8 mouse cellular contexts compared by ENCODE assay signal in genomic region chr17:69157101-69157808, GRCm38 (mm10).
DNase-seq lines count a peak whose midpoint lies in the region; ATAC-seq and TF ChIP-seq lines count a peak whose summit lies in the region.

No protein-coding gene starts in this region.

- peak overlapping the region; percentile 84 for H3K9ac ChIP-seq in forebrain, embryonic 12.5 days
- H3K9ac ChIP-seq in hindbrain, embryonic 15.5 days: peak overlapping the region; percentile 97
- H3K9ac ChIP-seq in liver, embryonic 11.5 days (ENCODE audit: low read depth, low read length): peak overlapping the region; percentile 63
- peak overlapping the region; percentile 90 for H3K9ac ChIP-seq in neural tube, embryonic 15.5 days (replicated peaks)

- peaks cover 10% of the 10 kb centered on the region for H3K4me1 ChIP-seq in forebrain, embryonic 12.5 days
- peaks cover 9% of the 10 kb centered on the region; the same call in 1 of the 2 replicates for H3K4me1 ChIP-seq in hindbrain, embryonic 15.5 days (replicated peaks)
- H3K4me1 ChIP-seq in liver, embryonic 11.5 days (replicated peaks; ENCODE audit: control insufficient read depth, insufficient read depth, low read length): no peaks in the 10 kb centered on the region
- peaks cover 22% of the 10 kb centered on the region for H3K4me1 ChIP-seq in neural tube, embryonic 15.5 days

- ATAC-seq in forebrain, embryonic 12.5 days (ENCODE audit: low FRiP score): peak; percentile 74
- peak; percentile 68 for ATAC-seq in hindbrain, embryonic 15.5 days (ENCODE audit: low FRiP score, low read depth)
- peak; percentile 49 for ATAC-seq in liver, embryonic 11.5 days (replicated peaks; ENCODE audit: low FRiP score)
- ATAC-seq in neural tube, embryonic 15.5 days (ENCODE audit: low FRiP score): peak; percentile 69

- peak overlapping the region; percentile 82 for H3K4me2 ChIP-seq in forebrain, embryonic 12.5 days
- peak overlapping the region; percentile 92 for H3K4me2 ChIP-seq in hindbrain, embryonic 15.5 days
- peak overlapping the region; percentile 71 for H3K4me2 ChIP-seq in liver, embryonic 11.5 days
- peak overlapping the region; percentile 90 for H3K4me2 ChIP-seq in neural tube, embryonic 15.5 days

- peak; percentile 32 to 37 for DNase-seq in left cerebral cortex, adult 2 months (ENCODE audit: extremely low spot score in 1 of 2, low spot score in 2 of 2)
- DNase-seq in left cerebral cortex, adult 11 months (ENCODE audit: low spot score): no peak
- peak; percentile 63 for DNase-seq in brain, embryonic 14.5 days (ENCODE audit: low read depth)
- peak; percentile 35 for DNase-seq in liver, embryonic 11.5 days (ENCODE audit: low spot score)
- DNase-seq in spleen, postnatal 36 days (ENCODE audit: low spot score in 2 of 2): no peak

- under 1% methylated on average over 54 of the region's 66 CpGs for WGBS in forebrain, embryonic 12.5 days
- under 1% methylated on average over 64 of the region's 66 CpGs for WGBS in hindbrain, embryonic 15.5 days
- under 1% methylated on average over 64 of the region's 66 CpGs for WGBS in liver, embryonic 11.5 days
- under 1% methylated on average over 65 of the region's 66 CpGs for WGBS in neural tube, embryonic 15.5 days

- no peaks in the 10 kb centered on the region for H3K9me3 ChIP-seq in forebrain, embryonic 12.5 days
- H3K9me3 ChIP-seq in hindbrain, embryonic 15.5 days: no peaks in the 10 kb centered on the region
- H3K9me3 ChIP-seq in liver, embryonic 11.5 days (ENCODE audit: control insufficient read depth, low read length): no peaks in the 10 kb centered on the region
- no peaks in the 10 kb centered on the region for H3K9me3 ChIP-seq in neural tube, embryonic 15.5 days (replicated peaks)

- no peaks in the 10 kb centered on the region for H3K27me3 ChIP-seq in forebrain, embryonic 12.5 days
- no peaks in the 10 kb centered on the region for H3K27me3 ChIP-seq in hindbrain, embryonic 15.5 days
- H3K27me3 ChIP-seq in liver, embryonic 11.5 days (replicated peaks; ENCODE audit: control insufficient read depth, insufficient read depth, low read length): peaks cover 23% of the 10 kb centered on the region
- no peaks in the 10 kb centered on the region for H3K27me3 ChIP-seq in neural tube, embryonic 15.5 days (replicated peaks)

- TF ChIP-seq POLR2A in brain, embryonic 14.5 days (IDR thresholded peaks at IDR 0.05; ENCODE audit: borderline replicate concordance, extremely low read depth, insufficient read depth, insufficient read length, poor library complexity, severe bottlenecking): no peak

- H3K27ac ChIP-seq in left cerebral cortex, adult 2 months: peak overlapping the region; percentile 94
- peak overlapping the region; percentile 61; the same call in 1 of the 2 replicates for H3K27ac ChIP-seq in forebrain, embryonic 12.5 days
- peak overlapping the region; percentile 81 for H3K27ac ChIP-seq in hindbrain, embryonic 15.5 days (replicated peaks)
- no peak overlapping the region for H3K27ac ChIP-seq in liver, embryonic 11.5 days (ENCODE audit: low read depth, low read length)
- peak overlapping the region; percentile 83 for H3K27ac ChIP-seq in neural tube, embryonic 15.5 days (replicated peaks)

- H3K4me3 ChIP-seq in left cerebral cortex, adult 2 months: peak overlapping the region; percentile 96
- H3K4me3 ChIP-seq in forebrain, embryonic 12.5 days (replicated peaks): peak overlapping the region; percentile 71
- H3K4me3 ChIP-seq in hindbrain, embryonic 15.5 days: peak overlapping the region; percentile 97
- H3K4me3 ChIP-seq in liver, embryonic 11.5 days (ENCODE audit: low read depth, low read length): peak overlapping the region; percentile 62
- H3K4me3 ChIP-seq in neural tube, embryonic 15.5 days (replicated peaks): peak overlapping the region; percentile 68

- TF ChIP-seq CTCF in left cerebral cortex, adult 2 months (IDR thresholded peaks at IDR 0.05): no peak
- no peak for TF ChIP-seq CTCF in brain, embryonic 14.5 days (IDR thresholded peaks at IDR 0.05; ENCODE audit: borderline replicate concordance, extremely low read depth, insufficient read depth, insufficient read length)

- intact Hi-C loops in left cerebral cortex, adult 2 months (cut with DNase I): loop anchor here (5.0 kb wide), 3 partner anchors 50 to 225 kb away; partner anchors contain the start of genes Epb41l3 and Zbtb14

- no peaks in the 10 kb centered on the region for H3K36me3 ChIP-seq in forebrain, embryonic 12.5 days (replicated peaks)
- no peaks in the 10 kb centered on the region for H3K36me3 ChIP-seq in hindbrain, embryonic 15.5 days
- no peaks in the 10 kb centered on the region for H3K36me3 ChIP-seq in liver, embryonic 11.5 days (ENCODE audit: control insufficient read depth, insufficient read depth, low read length)
- no peaks in the 10 kb centered on the region for H3K36me3 ChIP-seq in neural tube, embryonic 15.5 days

Comparison
In these comparisons a context has a peak if more than half of its experiments do, and no peak if none do; other contexts are left out.
1. DNase-seq: peak in left cerebral cortex, adult 2 months (2 of 2), brain, embryonic 14.5 days (single experiment) and liver, embryonic 11.5 days (single experiment); none in left cerebral cortex, adult 11 months (single experiment) and spleen, postnatal 36 days (0 of 2).
2. Peak in every context shown above with its lines, with median percentiles within 50 percentile points of each other: H3K4me3 ChIP-seq, ATAC-seq, H3K4me2 ChIP-seq and H3K9ac ChIP-seq.